Mouse (Mus musculus) left cerebral cortex, adult 11 months (tissue): Measurements from ENCODE around the gene Dnajb1.
"Not testable (repeated sequence)": the region's sequence is repeated elsewhere in the genome, so short reads cannot be mapped to it uniquely, and the experiment has no call there.

Experiments
- DNase-seq: peaks from one replicate; pipeline ENCODE4 v3.0.0; 2022; ENCODE audit warnings: low spot score

Gene Dnajb1

GRCm38 (mm10) chr8:83607661-83608397, at the start of gene Dnajb1, which contains the start of gene Tecr:
Gene Dnajb1, plus strand, starts transcription at chr8:83608193.
Gene Tecr, minus strand, starts transcription at chr8:83607971.
- DNase-seq = peak; percentile 100

- no peak for DNase-seq
These were observed 45.3 kb upstream of the Dnajb1 start for GRCm38 (mm10) chr8:83562669-83563068.

DNA sequence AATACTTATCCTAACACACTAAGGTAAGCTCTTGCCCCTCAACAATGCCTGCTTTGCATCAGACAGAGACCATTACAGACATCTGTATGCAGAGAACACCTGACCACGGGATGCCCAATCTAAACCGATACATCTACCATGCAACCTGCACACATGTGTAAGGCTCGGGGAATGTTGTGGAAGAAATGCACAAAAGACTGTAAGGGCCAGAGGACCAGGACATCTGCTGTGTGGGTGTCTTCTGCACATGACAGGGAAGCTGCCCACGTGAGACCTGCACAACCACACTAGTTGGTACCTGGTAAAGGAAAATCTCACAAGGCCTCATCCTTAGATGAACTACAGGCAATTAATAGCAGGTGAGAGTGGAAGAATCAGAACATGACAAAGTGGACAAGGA, 44.7 kb upstream of the Dnajb1 start:
- no peak for DNase-seq

DNA sequence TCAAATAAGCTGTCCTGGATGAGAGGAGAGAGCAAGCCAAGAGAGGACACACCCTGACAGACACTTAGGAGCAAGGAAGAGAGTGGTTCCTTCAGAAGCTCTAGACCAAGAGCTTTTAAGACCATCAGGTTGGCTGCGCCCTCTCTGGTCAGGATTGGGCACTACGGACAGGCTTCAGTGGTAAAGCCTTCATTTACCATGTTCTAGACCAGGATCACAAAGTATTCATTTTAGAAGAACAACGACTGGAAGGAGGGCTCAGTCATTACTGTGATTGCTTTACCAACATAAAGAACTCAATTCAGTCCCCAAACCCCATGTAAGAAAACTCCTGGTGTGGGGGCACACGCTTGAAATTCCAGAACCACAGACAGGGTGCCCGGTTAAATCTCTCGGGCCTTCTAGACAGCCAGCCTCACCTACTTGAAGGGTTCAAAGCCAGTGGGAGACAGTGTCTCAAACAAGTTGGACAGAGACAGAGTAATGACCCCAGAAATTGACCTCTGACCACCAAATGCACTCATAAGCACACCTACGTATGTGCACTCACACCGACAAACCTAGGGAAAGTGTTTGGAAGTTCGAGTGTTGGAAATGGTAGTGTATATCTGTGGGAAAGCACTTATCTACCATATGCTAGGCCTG, 42.1 kb upstream of the Dnajb1 start:
- DNase-seq = no peak

- DNase-seq = peak; percentile 93
These were observed 41.3 kb upstream of the Dnajb1 start, which contains the start of gene Ndufb7 for GRCm38 (mm10) chr8:83566469-83567395. Gene Ndufb7, plus strand, starts transcription at chr8:83566671.

- no peak for DNase-seq
These were observed 40.3 kb upstream of the Dnajb1 start for GRCm38 (mm10) chr8:83567668-83568067.

DNA sequence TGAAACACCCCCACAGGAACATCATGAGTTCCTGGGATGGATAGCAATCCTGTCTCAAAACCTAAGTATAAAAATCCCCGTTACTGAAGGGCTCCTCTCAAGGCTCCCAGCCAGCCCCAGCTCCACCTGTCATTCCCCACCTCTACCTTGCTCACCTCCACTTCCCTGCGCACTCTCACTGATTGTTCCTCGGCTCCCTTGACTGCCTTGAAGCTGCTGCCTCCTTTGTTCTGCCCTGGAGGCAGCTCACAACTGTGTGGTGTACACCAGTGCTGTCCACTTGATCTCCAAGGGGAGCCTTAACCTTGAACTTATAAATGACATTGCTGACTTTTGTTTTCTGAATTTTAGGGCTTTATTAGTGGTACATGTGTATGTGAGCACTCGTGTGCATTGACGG, 39.9 kb upstream of the Dnajb1 start:
- DNase-seq = no peak

DNA sequence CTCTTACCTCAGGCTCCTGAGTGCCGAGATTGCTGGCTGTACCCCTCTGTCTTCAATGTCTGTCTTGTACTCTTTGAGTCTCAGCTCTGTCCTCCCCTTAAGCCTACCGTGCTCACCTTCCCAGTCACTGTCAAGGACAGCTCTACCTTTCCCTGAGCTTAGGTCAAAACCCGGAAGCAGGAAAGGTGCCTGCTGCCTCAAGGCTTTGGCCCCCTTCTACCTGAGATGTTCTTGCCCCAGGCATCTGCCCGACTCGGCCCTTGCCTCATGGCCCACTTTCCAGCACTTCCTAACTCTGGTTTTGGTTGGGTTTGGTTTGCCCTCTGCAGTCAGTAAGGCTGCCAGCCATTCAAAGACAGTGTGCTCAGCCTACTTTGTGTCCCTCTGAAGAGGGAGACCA, 39.2 kb upstream of the Dnajb1 start:
- no peak for DNase-seq

- DNase-seq = no peak
These were observed 38.8 kb upstream of the Dnajb1 start for GRCm38 (mm10) chr8:83569165-83569564.

DNA sequence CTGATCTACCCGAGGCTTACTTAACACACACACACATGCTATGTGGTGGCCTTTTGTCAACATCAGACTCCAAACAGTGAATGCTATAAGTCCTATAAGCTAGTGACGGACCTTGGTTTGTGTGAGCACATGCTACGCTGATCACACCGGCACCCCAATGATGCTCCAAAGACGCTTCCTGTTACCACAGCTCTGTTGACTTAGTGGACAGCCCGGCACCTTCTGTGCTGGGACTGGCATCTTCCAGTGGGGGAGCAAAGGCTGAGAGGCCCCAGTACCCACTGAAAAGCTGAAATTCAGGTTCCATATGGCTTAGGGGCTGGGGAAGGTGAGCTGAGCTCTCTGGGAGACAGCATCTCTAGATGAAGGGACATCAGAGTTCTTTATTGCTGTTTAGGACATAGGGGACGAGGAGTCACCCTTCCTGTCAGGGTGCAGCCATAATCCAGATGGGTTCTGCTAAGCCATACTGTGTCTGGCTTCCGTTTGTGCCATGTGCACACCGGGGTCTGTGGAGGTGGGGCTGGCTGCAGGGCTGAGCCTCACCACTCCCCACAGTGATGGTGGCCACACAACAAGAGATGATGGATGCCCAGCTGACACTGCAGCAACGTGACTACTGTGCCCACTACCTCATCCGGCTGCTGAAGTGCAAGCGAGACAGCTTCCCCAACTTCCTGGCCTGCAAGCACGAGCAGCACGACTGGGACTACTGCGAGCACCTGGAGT, 37.6 kb upstream of the Dnajb1 start:
- no peak for DNase-seq

GRCm38 (mm10) chr8:83571001-83571340, 37.0 kb upstream of the Dnajb1 start:
- not testable (repeated sequence) for DNase-seq

GRCm38 (mm10) chr8:83571791-83572190, 36.2 kb upstream of the Dnajb1 start:
- no peak for DNase-seq

- no peak for DNase-seq
These were observed 35.7 kb upstream of the Dnajb1 start for GRCm38 (mm10) chr8:83572246-83572812.

DNA sequence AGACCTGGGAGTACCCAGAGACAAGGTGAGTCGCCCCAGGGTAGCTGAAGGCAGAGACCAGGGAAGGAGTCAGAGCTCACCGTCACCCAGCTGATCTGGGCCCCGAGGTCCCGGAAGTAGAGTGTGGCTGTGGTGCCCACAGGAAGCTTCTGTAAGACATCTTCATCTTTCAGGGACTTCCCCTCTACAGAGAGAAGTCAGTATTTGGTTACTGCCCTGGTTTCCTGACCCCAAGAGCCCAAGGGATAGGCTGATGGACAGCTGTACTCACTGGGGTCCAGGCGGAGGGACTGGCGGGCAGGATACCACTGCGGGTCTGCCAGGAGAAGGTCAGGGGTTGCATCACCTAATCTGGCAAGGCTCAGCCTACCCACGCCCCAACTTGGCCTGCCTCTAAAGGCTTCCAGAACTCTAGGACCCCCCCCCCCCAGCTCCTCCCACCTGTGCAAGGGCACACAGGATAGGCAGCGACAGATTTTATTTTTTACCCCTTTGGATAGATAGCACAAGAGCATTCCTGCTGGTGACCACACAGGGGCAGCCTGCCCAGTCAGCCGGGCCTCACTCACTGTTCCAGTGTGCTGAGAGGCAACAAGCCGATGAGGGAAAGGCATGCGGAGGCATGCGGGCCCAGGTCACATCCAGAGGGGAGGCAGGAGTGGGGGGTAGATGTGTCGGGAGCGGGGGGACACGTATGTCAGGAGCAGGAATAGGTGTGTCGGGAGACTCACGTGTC, 34.7 kb upstream of the Dnajb1 start:
- no peak for DNase-seq

- DNase-seq = no peak
These were observed 33.2 kb upstream of the Dnajb1 start for GRCm38 (mm10) chr8:83574631-83575315.

GRCm38 (mm10) chr8:83575561-83576515, 32.2 kb upstream of the Dnajb1 start:
- no peak for DNase-seq

DNA sequence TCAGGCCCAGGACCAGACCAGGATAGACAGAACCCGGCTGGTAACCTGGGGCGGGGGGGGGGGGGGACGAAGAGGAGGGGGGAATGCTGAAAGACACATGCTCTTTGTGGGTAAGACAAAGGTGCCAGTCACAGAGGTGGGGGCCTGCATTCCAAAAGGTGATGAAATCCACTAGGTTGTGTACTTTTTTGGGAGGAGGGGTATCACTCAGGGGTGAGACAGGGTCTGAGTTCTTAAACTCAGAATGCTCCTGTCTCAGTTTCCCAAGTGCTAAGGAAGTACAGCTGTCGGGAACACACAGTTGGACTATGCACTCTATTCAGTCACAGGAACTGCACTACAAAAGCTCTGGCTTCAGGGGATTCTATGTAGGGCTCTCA, 31.5 kb upstream of the Dnajb1 start:
- no peak for DNase-seq

DNA sequence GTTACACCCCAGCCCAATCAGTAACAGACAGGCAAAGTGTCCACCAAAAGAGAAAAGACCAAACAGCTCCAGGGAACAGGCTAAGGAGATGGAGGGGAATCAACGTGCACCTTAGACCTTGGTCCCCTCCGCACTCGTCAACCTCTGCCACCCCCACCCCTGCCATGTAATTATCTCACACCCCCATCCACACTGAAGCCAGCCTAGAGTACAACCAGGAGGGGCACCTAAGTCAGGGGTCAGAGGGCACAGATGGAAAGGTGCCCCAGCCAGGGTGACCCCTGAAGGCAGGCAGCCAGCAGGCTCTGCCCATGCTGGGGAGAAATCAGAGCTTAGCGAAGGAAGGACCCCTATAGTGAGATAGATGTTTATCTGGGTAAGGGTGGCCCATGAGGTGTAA, 31.1 kb upstream of the Dnajb1 start:
- DNase-seq = no peak

DNA sequence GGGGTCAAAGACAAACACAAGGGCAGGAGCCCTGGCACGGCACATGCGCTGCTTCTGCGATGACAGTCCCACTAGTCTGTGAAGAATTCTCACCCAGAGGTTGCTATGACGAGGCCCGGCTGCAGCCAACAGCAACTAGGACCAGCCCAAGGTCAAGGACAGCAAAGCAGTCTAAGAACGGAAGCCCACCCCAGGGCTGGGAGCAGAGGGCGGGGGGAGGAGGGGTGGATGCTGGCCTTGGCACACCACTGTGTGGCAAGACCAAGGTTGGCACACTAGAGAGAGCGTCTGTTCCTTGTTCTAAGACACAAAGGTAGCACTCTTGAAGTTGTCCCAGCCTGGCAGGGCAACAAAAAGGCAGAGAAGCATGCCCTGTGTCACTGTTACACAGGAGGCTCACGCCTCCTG, 30.6 kb upstream of the Dnajb1 start:
- no peak for DNase-seq
